ENCODE assay signal across 17 mouse cellular contexts in the genomic region with DNA sequence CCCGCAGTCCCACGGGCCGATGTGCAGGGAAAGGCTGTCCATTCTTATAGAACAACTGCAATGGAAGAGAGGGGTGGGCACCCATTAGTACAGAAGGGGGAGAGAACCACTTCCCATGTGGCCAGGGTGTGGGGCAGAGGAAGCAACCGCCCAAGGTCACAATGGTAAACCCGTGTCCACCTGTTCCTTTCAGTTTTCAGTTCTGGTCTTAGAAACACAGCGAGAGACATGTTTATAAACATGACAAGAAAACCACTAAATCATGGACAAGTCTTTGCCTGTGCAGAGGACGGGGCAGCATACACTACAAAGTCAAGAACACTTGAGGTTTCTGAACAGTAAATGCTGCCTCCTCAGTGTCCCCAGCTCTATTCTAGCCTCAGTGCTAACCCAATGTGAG.
"Had no signal": no experiment of that assay in that cellular context is flagged by ENCODE, and none has a peak within 500 bp of the region (broad histone marks: within the 10 kb centered on the region; RNA-seq: fewer than 3 reads in every experiment).

No protein-coding gene starts in this region.

- ATAC-seq: liver, postnatal 0 days; lung, postnatal 0 days; midbrain, embryonic 13.5 days; midbrain, embryonic 15.5 days had no signal

- H3K9ac ChIP-seq: liver, postnatal 0 days; lung, embryonic 15.5 days; midbrain, embryonic 13.5 days; midbrain, embryonic 15.5 days; neural tube, embryonic 12.5 days had no signal

- DNase-seq: liver, postnatal 0 days; lung, adult 2 months; lung, postnatal 14 days; lung, postnatal 36 days; right cerebral cortex, postnatal 14 days; spleen, adult 18-20 months; thymus, adult 18-20 months; thymus, postnatal 14 days; thymus, postnatal 36 days had no signal

- H3K27me3 ChIP-seq: lung, embryonic 15.5 days; megakaryocyte, embryonic 14.5 days; midbrain, embryonic 13.5 days; midbrain, embryonic 15.5 days; neural tube, embryonic 12.5 days had no signal

- H3K4me2 ChIP-seq: lung, embryonic 15.5 days; midbrain, embryonic 11.5 days; midbrain, embryonic 13.5 days; midbrain, embryonic 15.5 days; neural tube, embryonic 12.5 days had no signal

- H3K4me1 ChIP-seq: midbrain, embryonic 13.5 days; midbrain, embryonic 15.5 days; neural tube, embryonic 12.5 days had no signal

- H3K9me3 ChIP-seq: lung, embryonic 15.5 days; midbrain, embryonic 13.5 days; midbrain, embryonic 15.5 days; neural tube, embryonic 12.5 days had no signal

- H3K4me3 ChIP-seq: lung, embryonic 15.5 days; megakaryocyte, embryonic 14.5 days; midbrain, embryonic 13.5 days; midbrain, embryonic 15.5 days; neural tube, embryonic 12.5 days had no signal

- H3K27ac ChIP-seq: lung, embryonic 15.5 days; macrophage; midbrain, embryonic 13.5 days; midbrain, embryonic 15.5 days; neural tube, embryonic 12.5 days had no signal
